Mouse (Mus musculus) forebrain, embryonic 15.5 days (tissue): Measurements from ENCODE around the gene Vps25. TPM values are rescaled to one million over a fixed set of nuclear protein-coding genes. Genes with fewer than 3 reads are reported as not detected.
A peak's percentile ranks its signal among the peaks of the same experiment; 100 is the strongest.

ENCODE experiments used
- ATAC-seq: fragments of 200-750 bp; cut with Nextera tagmentation; replicated peaks from 2 replicates; pipeline ENCODE4 v1.8.0; 2017; ENCODE audit warnings: mild to moderate bottlenecking, moderate TSS enrichment, moderate library complexity
- H3K27ac ChIP-seq: fragments of 300-500 bp; sonication (generic); replicated peaks from 2 replicates; pipeline ENCODE4 v1.5.1; 2015; ENCODE audit warnings: mild to moderate bottlenecking, inconsistent platforms
- H3K27me3 ChIP-seq: fragments of 300-500 bp; sonication (generic); 2 replicates; pipeline ENCODE4 v1.6.1; 2015; ENCODE audit warnings: inconsistent platforms
- H3K36me3 ChIP-seq: fragments of 300-500 bp; sonication (generic); 2 replicates; pipeline ENCODE4 v1.6.1; 2015; ENCODE audit warnings: mild to moderate bottlenecking, inconsistent platforms
- H3K4me1 ChIP-seq: fragments of 300-500 bp; sonication (generic); 2 replicates; pipeline ENCODE4 v1.6.1; 2015; ENCODE audit warnings: inconsistent platforms
- H3K4me2 ChIP-seq: fragments of 300-500 bp; sonication (generic); replicated peaks from 2 replicates; pipeline ENCODE4 v1.6.1; 2015; ENCODE audit warnings: mild to moderate bottlenecking, inconsistent platforms
- H3K4me3 ChIP-seq: fragments of 300-500 bp; sonication (generic); 2 replicates; pipeline ENCODE4 v1.5.1; 2015; ENCODE audit warnings: mild to moderate bottlenecking, inconsistent platforms
- H3K9ac ChIP-seq: fragments of 300-500 bp; sonication (generic); replicated peaks from 2 replicates; pipeline ENCODE4 v1.6.1; 2015; ENCODE audit warnings: mild to moderate bottlenecking, inconsistent platforms
- H3K9me3 ChIP-seq: fragments of 300-500 bp; sonication (generic); 2 replicates; pipeline ENCODE4 v1.6.1; 2016; ENCODE audit warnings: inconsistent platforms
- WGBS: fragments of 180-500 bp; shearing (Covaris S2); methylation state at CpG from one replicate; pipeline ENCODE4 v1.1.7; 2015; ENCODE audit warnings: mixed read lengths; 5-methylcytosine and 5-hydroxymethylcytosine counted together
- polyA plus RNA-seq: library from polyadenylated mRNA; unstranded; fragments of >200 nt; fragmentation: Nextera tagmentation; extraction: Ambion mirVana; gene quantifications from 2 replicates; pipeline ENCODE4 v1.2.1, GENCODE M21; 2015

Vps25 gene
- polyA plus RNA-seq, 1 experiment from 2014 or later: 92.9 TPM

DNA sequence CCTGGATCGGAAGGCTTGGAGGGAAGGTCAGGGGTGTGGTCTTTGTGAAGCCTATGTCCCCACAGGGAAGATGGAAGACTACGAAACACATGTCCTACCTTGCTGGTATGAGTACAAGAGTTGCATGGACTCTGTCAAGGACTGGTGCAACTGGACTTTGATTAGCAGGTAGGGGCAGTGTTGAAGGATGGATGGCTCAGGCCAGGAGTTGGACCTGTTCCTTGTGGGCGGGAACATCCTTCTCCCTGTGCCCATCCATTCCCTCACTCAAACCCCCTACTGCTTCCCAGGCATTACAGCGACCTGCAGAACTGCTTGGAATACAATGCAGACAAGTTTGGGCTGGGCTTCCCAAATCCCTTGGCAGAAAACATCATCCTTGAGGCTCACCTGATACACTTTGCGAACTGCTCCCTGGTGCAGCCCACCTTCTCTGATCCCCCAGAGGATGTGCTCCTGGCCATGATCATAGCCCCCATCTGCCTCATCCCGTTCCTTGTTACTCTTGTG is 5.9 kb upstream of the Vps25 start:
- no peak overlapping the region for H3K27ac ChIP-seq
- ATAC-seq: no peak

DNA sequence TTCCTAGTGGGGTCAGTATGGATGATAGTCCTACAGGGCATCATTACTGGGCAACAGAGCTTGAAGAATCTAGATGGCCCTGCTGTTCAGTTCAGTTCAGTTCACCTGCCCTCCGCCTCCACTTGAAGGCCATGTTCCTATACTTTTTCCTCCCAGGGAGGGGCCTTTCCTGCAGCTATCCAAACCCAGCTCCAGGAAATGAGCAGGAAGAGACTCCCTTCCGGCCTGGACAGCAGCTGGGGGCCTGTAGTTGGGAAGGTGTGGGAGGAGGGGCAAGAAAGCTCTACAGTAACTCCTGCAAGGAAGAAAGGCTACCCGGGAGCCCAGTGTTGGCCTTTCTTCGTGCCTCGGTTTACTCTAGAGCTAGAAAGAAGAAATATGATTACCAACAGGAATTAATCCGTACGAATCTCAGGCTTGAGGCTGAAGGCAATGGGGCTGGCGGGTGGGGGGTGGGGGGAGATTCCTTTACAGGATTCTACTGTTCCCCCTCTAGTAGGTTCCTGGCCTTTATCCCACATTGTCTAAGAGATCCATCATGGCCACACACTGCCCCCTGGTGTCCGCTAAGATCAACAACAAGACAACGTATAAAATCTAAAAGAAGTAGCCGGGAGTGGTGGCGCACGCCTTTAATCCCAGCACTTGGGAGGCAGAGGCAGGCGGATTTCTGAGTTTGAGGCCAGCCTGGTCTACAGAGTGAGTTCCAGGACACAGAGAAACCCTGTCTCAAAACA is 5.1 kb upstream of the Vps25 start:
- Histone ChIP-seq H3K27ac (no peak overlapping the region), H3K4me2 (no peak overlapping the region), H3K4me1 (peaks cover 20% of the 10 kb centered on the region), H3K27me3 (peaks cover 39% of the 10 kb centered on the region), H3K36me3 (no peaks in the 10 kb centered on the region), H3K4me3 (no peak overlapping the region), H3K9me3 (no peaks in the 10 kb centered on the region), H3K9ac (no peak overlapping the region)
- WGBS: 39% methylated on average over 14 of the region's 14 CpGs
- ATAC-seq: no peak

More for the DNA sequence above, 5.9 kb upstream of the Vps25 start:
- Histone ChIP-seq H3K9me3 (no peaks in the 10 kb centered on the region), H3K27me3 (peaks cover 39% of the 10 kb centered on the region), H3K36me3 (no peaks in the 10 kb centered on the region), H3K4me2 (no peak overlapping the region), H3K4me1 (peaks cover 13% of the 10 kb centered on the region), H3K9ac (no peak overlapping the region), H3K4me3 (peak overlapping the region; percentile 68; the same call in 1 of the 2 replicates)
- 83% methylated on average over 6 of the region's 6 CpGs for WGBS

DNA sequence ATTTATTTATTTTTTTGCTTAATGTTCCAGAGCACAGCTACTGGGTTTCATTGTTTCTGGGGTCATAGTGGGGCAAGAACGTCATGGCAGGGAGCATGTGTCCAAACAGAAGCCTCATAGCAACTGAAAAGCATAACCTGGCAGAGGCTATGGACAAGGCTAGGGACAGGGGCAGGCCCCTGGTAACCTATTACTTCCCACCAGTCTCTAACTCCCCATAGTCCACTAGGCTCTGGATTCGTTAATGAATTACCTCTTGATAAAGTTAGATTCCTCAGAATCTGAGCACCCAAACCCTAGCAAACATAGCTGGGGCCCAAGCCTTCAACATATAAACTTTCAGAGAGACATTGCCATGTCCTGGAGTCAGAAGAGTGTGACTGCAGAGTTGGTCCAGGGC is 2.5 kb upstream of the Vps25 start:
- Histone ChIP-seq H3K4me2 (no peak overlapping the region), H3K36me3 (no peaks in the 10 kb centered on the region), H3K9ac (no peak overlapping the region), H3K4me1 (peaks cover 24% of the 10 kb centered on the region), H3K27ac (no peak overlapping the region), H3K27me3 (peaks cover 24% of the 10 kb centered on the region), H3K4me3 (no peak overlapping the region), H3K9me3 (no peaks in the 10 kb centered on the region)
- 82% methylated on average over 2 of the region's 2 CpGs for WGBS
- no peak for ATAC-seq

GRCm38 (mm10) chr11:101252941-101253340 is 566 bp upstream of the Vps25 start:
- peaks cover 17% of the 10 kb centered on the region for H3K4me1 ChIP-seq
- H3K36me3 ChIP-seq: no peaks in the 10 kb centered on the region
- 13% methylated on average over 7 of the region's 7 CpGs for WGBS
- no peaks in the 10 kb centered on the region for H3K9me3 ChIP-seq
- H3K4me2 ChIP-seq: peak overlapping the region; percentile 93
- H3K27ac ChIP-seq: peak overlapping the region; percentile 87; the same call in 1 of the 2 replicates
- H3K27me3 ChIP-seq: peaks cover 5% of the 10 kb centered on the region
- peak overlapping the region; percentile 71 for H3K4me3 ChIP-seq
- no peak for ATAC-seq
- peak overlapping the region; percentile 86 for H3K9ac ChIP-seq

DNA sequence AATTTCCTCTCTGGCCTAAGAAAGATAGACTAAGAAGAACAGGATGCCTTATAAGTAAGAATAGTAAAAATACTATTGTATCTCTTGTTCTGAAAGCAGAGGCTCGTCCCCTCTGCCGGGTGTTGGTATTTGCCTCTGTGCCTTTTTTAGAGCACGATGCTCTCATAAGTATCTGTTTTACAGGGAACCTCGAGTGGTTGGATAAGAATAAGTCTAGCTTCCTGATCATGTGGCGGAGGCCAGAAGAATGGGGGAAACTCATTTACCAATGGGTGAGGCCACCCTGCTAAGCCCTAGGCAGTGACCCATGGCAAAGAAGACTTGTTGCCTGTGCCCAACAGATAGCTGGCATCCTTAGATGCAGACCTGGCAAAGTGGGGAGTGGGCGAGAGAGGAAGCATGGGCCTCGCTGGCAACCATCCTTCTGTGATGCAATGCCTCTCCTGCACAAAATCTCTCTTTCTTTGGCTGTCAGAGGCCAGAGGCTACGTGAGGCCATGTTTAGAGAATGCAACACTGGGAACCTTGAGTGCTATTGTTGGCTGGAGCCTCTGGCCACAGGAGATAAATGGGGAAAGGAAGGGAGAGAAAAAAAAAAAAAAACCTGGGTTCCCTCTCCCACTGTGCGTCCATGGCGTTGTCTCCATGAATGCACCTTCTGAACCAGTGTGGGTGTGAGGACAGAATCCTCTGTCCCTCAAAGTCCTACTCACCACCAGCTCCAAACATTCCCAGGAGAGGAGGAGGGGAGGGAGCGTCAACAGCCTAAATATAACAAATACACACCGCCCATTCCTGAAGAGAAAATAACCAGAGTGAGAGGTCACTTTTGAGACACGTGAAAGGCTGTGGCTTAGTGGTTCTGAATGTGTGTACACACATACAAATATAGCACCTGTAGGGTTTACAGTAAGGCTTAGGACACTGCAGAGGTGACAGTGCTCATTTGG is 2.6 kb downstream of the Vps25 start:
- Histone ChIP-seq H3K9me3 (no peaks in the 10 kb centered on the region), H3K27me3 (peaks cover 4% of the 10 kb centered on the region; the same call in 1 of the 2 replicates), H3K36me3 (peaks cover 3% of the 10 kb centered on the region; the same call in 1 of the 2 replicates), H3K4me1 (peaks cover 32% of the 10 kb centered on the region), H3K4me3 (no peak overlapping the region), H3K9ac (no peak overlapping the region), H3K4me2 (no peak overlapping the region), H3K27ac (no peak overlapping the region)
- 88% methylated on average over 13 of the region's 13 CpGs for WGBS
- no peak for ATAC-seq

DNA sequence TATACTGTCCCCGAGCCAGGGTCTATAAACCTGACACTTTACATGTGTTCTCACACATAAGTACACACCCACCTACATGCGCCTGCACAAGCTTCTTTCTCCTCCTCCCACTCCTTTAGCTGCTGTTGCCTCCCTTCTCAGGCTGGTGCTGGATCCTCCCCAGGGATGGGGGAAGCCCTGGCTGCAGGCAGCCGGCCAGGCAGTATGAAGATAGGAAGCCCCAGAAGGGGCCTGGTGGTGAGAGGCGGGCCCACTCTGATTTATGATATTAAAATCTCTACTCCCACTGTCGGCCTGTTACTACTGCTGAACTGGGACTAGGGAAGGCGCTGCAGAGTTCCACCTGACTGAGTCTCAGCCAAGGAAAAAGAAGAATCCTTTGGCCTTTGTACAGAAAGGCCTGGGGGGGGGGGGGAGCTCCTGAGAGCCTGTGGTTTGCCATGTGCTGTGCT is 5.8 kb downstream of the Vps25 start:
- H3K27me3 ChIP-seq: peaks cover 26% of the 10 kb centered on the region
- no peak overlapping the region for H3K27ac ChIP-seq
- no peak overlapping the region for H3K4me2 ChIP-seq
- peaks cover 21% of the 10 kb centered on the region for H3K4me1 ChIP-seq
- H3K36me3 ChIP-seq: peaks cover 3% of the 10 kb centered on the region; the same call in 1 of the 2 replicates
- H3K9me3 ChIP-seq: no peaks in the 10 kb centered on the region
- no peak for ATAC-seq
- WGBS: 50% methylated on average over 6 of the region's 6 CpGs
- H3K4me3 ChIP-seq: no peak overlapping the region
- no peak overlapping the region for H3K9ac ChIP-seq

DNA sequence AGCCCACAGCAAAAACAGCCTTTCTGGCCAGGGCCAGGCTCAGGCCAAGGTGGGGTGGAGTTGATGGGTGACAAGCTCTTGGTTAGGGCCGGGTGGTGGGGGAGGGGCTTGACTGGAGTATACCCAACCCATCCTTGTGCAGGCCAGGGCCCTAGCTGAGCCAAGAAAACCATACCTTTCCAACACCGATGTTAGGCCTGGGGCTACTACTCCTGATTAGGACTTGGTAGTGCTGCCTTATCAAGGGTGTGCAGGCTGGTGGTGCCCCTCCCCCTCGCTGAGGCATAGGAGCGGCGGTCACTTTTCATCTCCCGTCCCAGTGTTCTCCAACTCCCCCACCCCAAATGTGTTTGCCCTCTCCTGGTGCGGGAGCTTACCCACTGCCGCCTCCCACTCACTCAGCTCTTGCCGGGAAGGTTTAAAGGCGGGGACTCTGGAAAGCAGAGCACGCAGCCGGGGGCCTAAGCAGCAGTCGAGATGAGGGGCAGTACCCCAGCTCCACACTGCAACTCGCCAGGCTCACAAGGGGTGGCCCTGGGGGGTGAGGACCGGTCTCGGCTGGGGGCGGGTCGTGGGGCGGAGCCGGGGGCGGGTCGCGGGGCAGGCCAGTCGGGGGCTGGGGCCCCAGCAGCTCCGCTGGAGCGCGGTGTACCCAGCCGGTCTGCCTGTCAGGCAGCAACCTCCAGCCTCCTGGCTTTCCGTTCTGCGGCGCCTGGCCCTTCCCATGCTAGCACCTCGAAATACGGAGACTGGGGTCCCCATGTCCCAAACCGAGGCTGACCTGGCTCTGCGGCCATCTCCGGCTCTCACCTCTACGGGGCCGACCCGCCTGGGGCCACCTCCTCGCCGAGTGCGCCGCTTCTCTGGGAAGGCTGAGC is 6.7 kb downstream of the Vps25 start, which contains the start of gene Wnk4:
Gene Wnk4 (plus strand): TSS at position 620 of the 878 bp plus-strand sequence.
- Histone ChIP-seq H3K27me3 (peaks cover 33% of the 10 kb centered on the region), H3K4me2 (peak within 1 kb of the TSS; percentile 94), H3K4me1 (peaks cover 21% of the 10 kb centered on the region), H3K9ac (peak within 1 kb of the TSS; percentile 52), H3K4me3 (peak within 1 kb of the TSS; percentile 42), H3K36me3 (peaks cover 3% of the 10 kb centered on the region; the same call in 1 of the 2 replicates), H3K27ac (no peak within 1 kb of the TSS), H3K9me3 (no peaks in the 10 kb centered on the region)
- 0% methylated on average over 37 of the region's 43 CpGs for WGBS
- ATAC-seq: peak; percentile 70

- peak overlapping the region; percentile 94 for H3K4me2 ChIP-seq
- H3K4me3 ChIP-seq: peak overlapping the region; percentile 42
- H3K4me1 ChIP-seq: peaks cover 26% of the 10 kb centered on the region
- H3K9ac ChIP-seq: peak overlapping the region; percentile 52
- ATAC-seq: no peak; the same call in 1 of the 2 replicates
- no peaks in the 10 kb centered on the region for H3K9me3 ChIP-seq
- peaks cover 3% of the 10 kb centered on the region; the same call in 1 of the 2 replicates for H3K36me3 ChIP-seq
- WGBS: 1% methylated on average over 30 of the region's 30 CpGs
- H3K27me3 ChIP-seq: peaks cover 36% of the 10 kb centered on the region
- no peak overlapping the region for H3K27ac ChIP-seq
These were observed 7.4 kb downstream of the Vps25 start for GRCm38 (mm10) chr11:101260826-101261380.

- no peak overlapping the region for H3K4me3 ChIP-seq
- H3K36me3 ChIP-seq: peaks cover 3% of the 10 kb centered on the region; the same call in 1 of the 2 replicates
- peaks cover 45% of the 10 kb centered on the region for H3K27me3 ChIP-seq
- H3K4me1 ChIP-seq: peaks cover 26% of the 10 kb centered on the region
- H3K4me2 ChIP-seq: no peak overlapping the region
- H3K9ac ChIP-seq: no peak overlapping the region
- no peak for ATAC-seq
- no peak overlapping the region for H3K27ac ChIP-seq
- no peaks in the 10 kb centered on the region for H3K9me3 ChIP-seq
- 2% methylated on average over 24 of the region's 24 CpGs for WGBS
These were observed 8.9 kb downstream of the Vps25 start for GRCm38 (mm10) chr11:101262272-101262967.

- WGBS: 3% methylated on average over 32 of the region's 32 CpGs
- ATAC-seq: no peak
- Histone ChIP-seq H3K9ac (no peak overlapping the region), H3K4me3 (no peak overlapping the region), H3K27ac (no peak overlapping the region), H3K4me1 (peaks cover 26% of the 10 kb centered on the region), H3K4me2 (no peak overlapping the region), H3K36me3 (peaks cover 3% of the 10 kb centered on the region; the same call in 1 of the 2 replicates), H3K9me3 (no peaks in the 10 kb centered on the region), H3K27me3 (peaks cover 46% of the 10 kb centered on the region)
These were observed 9.9 kb downstream of the Vps25 start for GRCm38 (mm10) chr11:101263138-101263988.
